Comparison of ENCODE assay signal across 24 mouse cellular contexts in the genomic region with DNA sequence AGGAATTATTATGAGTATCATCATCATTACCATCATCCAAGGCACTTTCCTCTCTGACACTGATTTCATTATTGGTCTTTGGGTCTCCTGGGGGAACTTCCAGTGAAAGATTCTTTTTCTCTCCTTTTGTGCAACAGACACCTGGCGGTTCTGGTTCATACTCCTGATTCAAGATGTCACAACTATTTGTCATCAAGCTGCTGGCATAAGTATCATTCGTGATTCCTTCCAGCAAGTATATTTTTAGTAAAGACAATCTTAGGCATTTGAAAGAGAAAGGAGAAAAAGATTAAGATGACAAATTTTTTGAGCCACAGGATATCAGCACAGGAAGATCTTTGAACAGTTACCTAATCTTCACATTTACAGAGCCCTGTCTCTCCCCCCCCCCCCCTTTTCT. TPM values are rescaled to one million over a fixed set of nuclear protein-coding genes. Genes with fewer than 3 reads are reported as not detected.
"Had no signal": no experiment of that assay in that cellular context is flagged by ENCODE, and none has a peak within 500 bp of the region (broad histone marks: within the 10 kb centered on the region; RNA-seq: fewer than 3 reads in every experiment).

No protein-coding gene starts in this region.

- DNase-seq: kidney, adult 11 months; kidney, adult 8-10 months; kidney, postnatal 10 days; kidney, postnatal 36 days; layer of hippocampus, postnatal 36 days; liver; lung, adult 2 months; lung, postnatal 14 days; lung, postnatal 4 days; retina, postnatal 1 day; thymus, adult 2 months; thymus, postnatal 14 days; thymus, postnatal 4 days had no signal

- H3K4me2 ChIP-seq: intestine, embryonic 15.5 days; kidney, embryonic 15.5 days; limb, embryonic 13.5 days; liver, embryonic 12.5 days; liver, embryonic 15.5 days; midbrain, embryonic 12.5 days; midbrain, embryonic 15.5 days; neural tube, embryonic 13.5 days had no signal

- ATAC-seq: intestine, embryonic 15.5 days; liver, embryonic 12.5 days; midbrain, embryonic 15.5 days had no signal

- H3K36me3 ChIP-seq: intestine, embryonic 15.5 days; kidney, embryonic 15.5 days; limb, embryonic 10.5 days; limb, embryonic 13.5 days; liver, embryonic 12.5 days; liver, embryonic 15.5 days; midbrain, embryonic 12.5 days; midbrain, embryonic 15.5 days; neural tube, embryonic 13.5 days had no signal

- H3K4me3 ChIP-seq: intestine, embryonic 15.5 days; kidney, embryonic 15.5 days; limb, embryonic 10.5 days; limb, embryonic 13.5 days; liver, embryonic 12.5 days; liver, embryonic 15.5 days; midbrain, embryonic 12.5 days; midbrain, embryonic 15.5 days; myocyte; neural tube, embryonic 13.5 days had no signal

- H3K9me3 ChIP-seq: intestine, embryonic 15.5 days; kidney, embryonic 15.5 days; limb, embryonic 10.5 days; limb, embryonic 13.5 days; liver, embryonic 12.5 days; liver, embryonic 15.5 days; midbrain, embryonic 12.5 days; midbrain, embryonic 15.5 days; neural tube, embryonic 13.5 days had no signal

- H3K4me1 ChIP-seq: intestine, embryonic 15.5 days; kidney, embryonic 15.5 days; limb, embryonic 10.5 days; limb, embryonic 13.5 days; liver, embryonic 12.5 days; liver, embryonic 15.5 days; midbrain, embryonic 12.5 days; midbrain, embryonic 15.5 days; neural tube, embryonic 13.5 days had no signal

- H3K27ac ChIP-seq: intestine, embryonic 15.5 days; kidney, embryonic 15.5 days; limb, embryonic 10.5 days; limb, embryonic 13.5 days; liver, embryonic 12.5 days; liver, embryonic 15.5 days; midbrain, embryonic 12.5 days; midbrain, embryonic 15.5 days; neural tube, embryonic 13.5 days had no signal

- H3K9ac ChIP-seq: intestine, embryonic 15.5 days; kidney, embryonic 15.5 days; limb, embryonic 13.5 days; liver, embryonic 12.5 days; liver, embryonic 15.5 days; midbrain, embryonic 12.5 days; midbrain, embryonic 15.5 days; neural tube, embryonic 13.5 days had no signal

- H3K27me3 ChIP-seq: intestine, embryonic 15.5 days; kidney, embryonic 15.5 days; limb, embryonic 13.5 days; liver, embryonic 12.5 days; liver, embryonic 15.5 days; midbrain, embryonic 12.5 days; midbrain, embryonic 15.5 days; neural tube, embryonic 13.5 days had no signal

RNA-seq across cellular contexts. Expression of a gene that starts 50.6 kb away (rescaled TPM):
- total RNA-seq: megakaryocyte-erythroid progenitor cell, adult 5-6 weeks had no signal
- polyA plus RNA-seq: myocyte had no signal
